ENCODE assay signal across 23 mouse cellular contexts in genomic region chr17:45590410-45590809, GRCm38 (mm10). TPM values are rescaled to one million over a fixed set of nuclear protein-coding genes. Genes with fewer than 3 reads are reported as not detected.
DNase-seq lines count a peak whose midpoint lies in the region; ATAC-seq and TF ChIP-seq lines count a peak whose summit lies in the region.
"Had no signal": no experiment of that assay in that cellular context is flagged by ENCODE, and none has a peak within 500 bp of the region (broad histone marks: within the 10 kb centered on the region; RNA-seq: fewer than 3 reads in every experiment).

No protein-coding gene starts in this region.

- peaks cover 29% of the 10 kb centered on the region for H3K4me1 ChIP-seq in heart, adult 2 months (ENCODE audit: control insufficient read depth, insufficient read depth, low read length)
- peaks cover 12% of the 10 kb centered on the region for H3K4me1 ChIP-seq in neural tube, embryonic 11.5 days (ENCODE audit: control insufficient read depth, insufficient read depth, low read length)
- peaks cover 41% of the 10 kb centered on the region for H3K4me1 ChIP-seq in neural tube, embryonic 15.5 days
- peaks cover 36% of the 10 kb centered on the region for H3K4me1 ChIP-seq in thymus, adult 2 months (replicated peaks; ENCODE audit: control insufficient read depth, insufficient read depth, low read length)

- H3K9me3 ChIP-seq in neural tube, embryonic 11.5 days (ENCODE audit: control insufficient read depth, low read length) = no peaks in the 10 kb centered on the region
- no peaks in the 10 kb centered on the region for H3K9me3 ChIP-seq in neural tube, embryonic 15.5 days (replicated peaks)
- H3K9me3 ChIP-seq: forebrain, embryonic 12.5 days; hindbrain, embryonic 15.5 days; stomach, embryonic 15.5 days had no signal

- H3K27ac ChIP-seq in heart, adult 2 months = 0 out of 2 replicates have a peak overlapping the region, but pooled peaks have one; percentile 81
- H3K27ac ChIP-seq in neural tube, embryonic 11.5 days (ENCODE audit: low read depth, low read length) = no peak overlapping the region
- no peak overlapping the region for H3K27ac ChIP-seq in neural tube, embryonic 15.5 days (replicated peaks)
- no peak overlapping the region for H3K27ac ChIP-seq in thymus, adult 2 months (ENCODE audit: control insufficient read depth, insufficient read depth, low read length)
- H3K27ac ChIP-seq: forebrain, embryonic 12.5 days; hindbrain, embryonic 15.5 days; liver, embryonic 14.5 days; stomach, embryonic 15.5 days had no signal

- no peak overlapping the region for H3K4me2 ChIP-seq in neural tube, embryonic 11.5 days (ENCODE audit: low read depth)
- H3K4me2 ChIP-seq in neural tube, embryonic 15.5 days = no peak overlapping the region
- H3K4me2 ChIP-seq in myocyte (ENCODE audit: low read depth) = peak overlapping the region; percentile 88
- H3K4me2 ChIP-seq: forebrain, embryonic 12.5 days; heart, embryonic 11.5 days; hindbrain, embryonic 15.5 days; stomach, embryonic 15.5 days had no signal

- H3K79me2 ChIP-seq in heart, adult 2 months (replicated peaks; ENCODE audit: control insufficient read depth, insufficient read depth, low read length) = no peaks in the 10 kb centered on the region
- H3K79me2 ChIP-seq in myocyte (ENCODE audit: control insufficient read depth, insufficient read depth) = peaks cover 58% of the 10 kb centered on the region

- no peaks in the 10 kb centered on the region for H3K27me3 ChIP-seq in heart, adult 2 months (ENCODE audit: control insufficient read depth, insufficient read depth, low read length)
- H3K27me3 ChIP-seq in neural tube, embryonic 11.5 days (ENCODE audit: control insufficient read depth, insufficient read depth, low read length) = no peaks in the 10 kb centered on the region; the same call in 1 of the 2 replicates
- H3K27me3 ChIP-seq in neural tube, embryonic 15.5 days (replicated peaks) = peaks cover 4% of the 10 kb centered on the region; the same call in 1 of the 2 replicates
- no peaks in the 10 kb centered on the region for H3K27me3 ChIP-seq in myocyte (ENCODE audit: control insufficient read depth, insufficient read depth, insufficient read length)
- no peaks in the 10 kb centered on the region for H3K27me3 ChIP-seq in thymus, adult 2 months (ENCODE audit: control insufficient read depth, insufficient read depth, low read length)
- H3K27me3 ChIP-seq: hindbrain, embryonic 15.5 days; stomach, embryonic 15.5 days had no signal

- TF ChIP-seq CTCF in heart, adult 2 months (IDR thresholded peaks at IDR 0.05) = no peak
- no peak for TF ChIP-seq CTCF in thymus, adult 2 months (IDR thresholded peaks at IDR 0.05; ENCODE audit: borderline replicate concordance, control insufficient read depth, extremely low read depth, insufficient read depth, low read length, poor library complexity)

- DNase-seq in adrenal gland, adult 2 months = peak; percentile 15
- DNase-seq in adrenal gland, adult 8-10 months = no peak
- no peak for DNase-seq in heart, adult 2 months
- no peak for DNase-seq in heart, postnatal 36 days
- no peak for DNase-seq in neural tube, embryonic 11.5 days (ENCODE audit: low spot score)
- DNase-seq in thymus, adult 2 months = no peak
- DNase-seq: gastrocnemius, postnatal 36 days; heart, postnatal 14 days; left cerebral cortex, postnatal 4 days; lung, postnatal 14 days; spleen, adult 18-20 months; thymus, postnatal 25 days had no signal

- intact Hi-C loops in heart, adult 2 months (cut with DNase I) = no loop called here
- intact Hi-C loops in heart, postnatal 36 days (cut with DNase I) = no loop called here

- ATAC-seq in neural tube, embryonic 11.5 days (ENCODE audit: insufficient read depth, low FRiP score, low TSS enrichment) = no peak
- ATAC-seq in neural tube, embryonic 15.5 days (ENCODE audit: low FRiP score) = no peak
- ATAC-seq: intestine, postnatal 0 days; midbrain, embryonic 16.5 days had no signal

- WGBS in heart, adult 2 months = 85% methylated on average over 6 of the region's 6 CpGs
- WGBS in neural tube, embryonic 11.5 days = 83% methylated on average over 6 of the region's 6 CpGs
- 87% methylated on average over 6 of the region's 6 CpGs for WGBS in neural tube, embryonic 15.5 days
- 95% methylated on average over 6 of the region's 6 CpGs for WGBS in thymus, adult 2 months

- no peak overlapping the region for H3K4me3 ChIP-seq in heart, adult 2 months
- no peak overlapping the region for H3K4me3 ChIP-seq in neural tube, embryonic 11.5 days (ENCODE audit: low read depth, low read length)
- H3K4me3 ChIP-seq in neural tube, embryonic 15.5 days (replicated peaks) = no peak overlapping the region
- peak overlapping the region; percentile 80 for H3K4me3 ChIP-seq in myocyte
- H3K4me3 ChIP-seq in thymus, adult 2 months (ENCODE audit: control insufficient read depth, insufficient read depth, low read length) = no peak overlapping the region
- H3K4me3 ChIP-seq: forebrain, embryonic 12.5 days; hindbrain, embryonic 15.5 days; megakaryocyte, embryonic 14.5 days; stomach, embryonic 15.5 days had no signal

- H3ac ChIP-seq in myocyte (ENCODE audit: control insufficient read depth, insufficient read length) = no peak overlapping the region

- no peak overlapping the region for H3K9ac ChIP-seq in heart, adult 2 months (ENCODE audit: low read depth, low read length)
- H3K9ac ChIP-seq in neural tube, embryonic 11.5 days (ENCODE audit: low read length) = peak overlapping the region; percentile 3; the same call in 1 of the 2 replicates
- no peak overlapping the region for H3K9ac ChIP-seq in neural tube, embryonic 15.5 days (replicated peaks)
- H3K9ac ChIP-seq: forebrain, embryonic 12.5 days; hindbrain, embryonic 15.5 days; liver, embryonic 14.5 days; stomach, embryonic 15.5 days had no signal

- TF ChIP-seq EP300 in heart, adult 2 months (IDR thresholded peaks at IDR 0.05; ENCODE audit: insufficient read depth, low read depth, low read length) = no peak

- no peak for TF ChIP-seq POLR2A in heart, adult 2 months (IDR thresholded peaks at IDR 0.05; ENCODE audit: insufficient read depth, low read depth, low read length)
- no peak for TF ChIP-seq POLR2A in myocyte (IDR thresholded peaks at IDR 0.05; ENCODE audit: insufficient read length, low read depth)
- TF ChIP-seq POLR2A in thymus, adult 2 months (IDR thresholded peaks at IDR 0.05; ENCODE audit: control insufficient read depth, extremely low read depth, insufficient read depth, low read length, poor library complexity) = no peak

- H3K36me3 ChIP-seq in heart, adult 2 months (ENCODE audit: control insufficient read depth, insufficient read depth, low read length) = peaks cover 5% of the 10 kb centered on the region; the same call in 1 of the 2 replicates
- H3K36me3 ChIP-seq in neural tube, embryonic 11.5 days (ENCODE audit: control insufficient read depth, insufficient read depth, low read length) = no peaks in the 10 kb centered on the region
- 0 out of 2 replicates have a peak, but pooled peaks cover 4% of the 10 kb centered on the region for H3K36me3 ChIP-seq in neural tube, embryonic 15.5 days
- H3K36me3 ChIP-seq in myocyte (ENCODE audit: control insufficient read depth, insufficient read depth) = peaks cover 51% of the 10 kb centered on the region
- peaks cover 11% of the 10 kb centered on the region for H3K36me3 ChIP-seq in thymus, adult 2 months (ENCODE audit: control insufficient read depth, insufficient read depth, low read length)
- H3K36me3 ChIP-seq: hindbrain, embryonic 15.5 days had no signal

RNA-seq across cellular contexts. Expression of gene Slc29a1, which starts 9.0 kb away (rescaled TPM):
- total RNA-seq in adrenal gland, adult 2 months (2021) = 100 to 1,000 TPM; 104 to 197 TPM
- 288 and 410 TPM in 2 replicates for polyA plus RNA-seq in adrenal gland, adult 2 months (2012; rRNA removed)
- 100 to 1,000 TPM; 145 to 174 (median 158) TPM for total RNA-seq in adrenal gland, adult 8-10 months (2022)
- total RNA-seq in heart, adult 2 months (2021) = 10 to 100 TPM; 80.3 to 84.6 TPM
- polyA plus RNA-seq in heart, adult 2 months (2012; rRNA removed) = 160 and 184 TPM in 2 replicates
- total RNA-seq in heart, postnatal 36 days (2021) = 10 to 100 TPM; 66.7 to 73.5 TPM
- polyA plus RNA-seq in neural tube, embryonic 11.5 days (2014; fragmentation: Nextera tagmentation; extraction: Ambion mirVana) = 44.1 and 48.7 TPM in 2 replicates
- polyA plus RNA-seq in neural tube, embryonic 15.5 days (2015; fragmentation: Nextera tagmentation; extraction: Ambion mirVana) = 42.8 and 77.5 TPM in 2 replicates
- 913 TPM for polyA plus RNA-seq in myocyte (2012; fragmentation: generic; extraction: Trizol)
- polyA plus RNA-seq in thymus, adult 2 months (2012; rRNA removed) = 358 and 385 TPM in 2 replicates

RNA-seq across cellular contexts. Expression of gene Mymx, which starts 11.5 kb away (rescaled TPM):
- total RNA-seq in adrenal gland, adult 2 months (2021) = not detected
- polyA plus RNA-seq in adrenal gland, adult 2 months (2012; rRNA removed) = 0.18 and 0.55 TPM in 2 replicates
- under 1 TPM in 2 of 4 experiments, not detected in 2; 0.32 to 0.38 TPM for total RNA-seq in adrenal gland, adult 8-10 months (2022)
- total RNA-seq in heart, adult 2 months (2021) = not detected
- not detected in 2 replicates for polyA plus RNA-seq in heart, adult 2 months (2012; rRNA removed)
- not detected for total RNA-seq in heart, postnatal 36 days (2021)
- polyA plus RNA-seq in neural tube, embryonic 11.5 days (2014; fragmentation: Nextera tagmentation; extraction: Ambion mirVana) = 4.8 and 5.3 TPM in 2 replicates
- 1.5 and 1.6 TPM in 2 replicates for polyA plus RNA-seq in neural tube, embryonic 15.5 days (2015; fragmentation: Nextera tagmentation; extraction: Ambion mirVana)
- 576 TPM for polyA plus RNA-seq in myocyte (2012; fragmentation: generic; extraction: Trizol)
- 0.61 and 1.3 TPM in 2 replicates for polyA plus RNA-seq in thymus, adult 2 months (2012; rRNA removed)
- total RNA-seq: heart, postnatal 14 days; layer of hippocampus, postnatal 25 days; left cerebral cortex, postnatal 4 days had no signal
- polyA plus RNA-seq: heart, embryonic 11.5 days; hindbrain, embryonic 15.5 days; liver, embryonic 14.5 days; midbrain, embryonic 16.5 days had no signal

RNA-seq across cellular contexts. Expression of gene Hsp90ab1, which starts 17.3 kb away (rescaled TPM):
- 1,000 to 10,000 TPM; 1,973 to 2,851 TPM for total RNA-seq in adrenal gland, adult 2 months (2021)
- polyA plus RNA-seq in adrenal gland, adult 2 months (2012; rRNA removed) = 197 and 291 TPM in 2 replicates
- total RNA-seq in adrenal gland, adult 8-10 months (2022) = 1,000 to 10,000 TPM; 1,432 to 3,205 (median 1,905) TPM
- total RNA-seq in heart, adult 2 months (2021) = 1,000 to 10,000 TPM; 1,183 to 1,319 TPM
- 464 and 736 TPM in 2 replicates for polyA plus RNA-seq in heart, adult 2 months (2012; rRNA removed)
- 1,000 to 10,000 TPM; 1,126 to 1,337 TPM for total RNA-seq in heart, postnatal 36 days (2021)
- polyA plus RNA-seq in neural tube, embryonic 11.5 days (2014; fragmentation: Nextera tagmentation; extraction: Ambion mirVana) = 1,725 and 1,823 TPM in 2 replicates
- polyA plus RNA-seq in neural tube, embryonic 15.5 days (2015; fragmentation: Nextera tagmentation; extraction: Ambion mirVana) = 1,466 and 1,575 TPM in 2 replicates
- polyA plus RNA-seq in myocyte (2012; fragmentation: generic; extraction: Trizol) = 1,606 TPM
- polyA plus RNA-seq in thymus, adult 2 months (2012; rRNA removed) = 455 and 506 TPM in 2 replicates

RNA-seq across cellular contexts. Expression of gene Slc35b2, which starts 26.7 kb away (rescaled TPM):
- 10 to 100 TPM; 43.6 to 59.7 TPM for total RNA-seq in adrenal gland, adult 2 months (2021)
- polyA plus RNA-seq in adrenal gland, adult 2 months (2012; rRNA removed) = 167 and 198 TPM in 2 replicates
- 10 to 100 TPM; 51.7 to 68.9 (median 61.0) TPM for total RNA-seq in adrenal gland, adult 8-10 months (2022)
- 10 to 100 TPM; 23.4 to 24.0 TPM for total RNA-seq in heart, adult 2 months (2021)
- polyA plus RNA-seq in heart, adult 2 months (2012; rRNA removed) = 45.1 and 49.2 TPM in 2 replicates
- 10 to 100 TPM; 27.6 to 32.7 TPM for total RNA-seq in heart, postnatal 36 days (2021)
- polyA plus RNA-seq in neural tube, embryonic 11.5 days (2014; fragmentation: Nextera tagmentation; extraction: Ambion mirVana) = 101 and 106 TPM in 2 replicates
- 86.3 and 99.5 TPM in 2 replicates for polyA plus RNA-seq in neural tube, embryonic 15.5 days (2015; fragmentation: Nextera tagmentation; extraction: Ambion mirVana)
- polyA plus RNA-seq in myocyte (2012; fragmentation: generic; extraction: Trizol) = 80.1 TPM
- polyA plus RNA-seq in thymus, adult 2 months (2012; rRNA removed) = 135 and 137 TPM in 2 replicates

RNA-seq across cellular contexts. Expression of gene Nfkbie, which starts 34.9 kb away (rescaled TPM):
- 1 to 10 TPM; 3.0 to 5.6 TPM for total RNA-seq in adrenal gland, adult 2 months (2021)
- polyA plus RNA-seq in adrenal gland, adult 2 months (2012; rRNA removed) = 5.2 and 6.4 TPM in 2 replicates
- 1 to 10 TPM; 4.2 to 6.4 (median 5.6) TPM for total RNA-seq in adrenal gland, adult 8-10 months (2022)
- 1 to 10 TPM; 1.1 TPM for total RNA-seq in heart, adult 2 months (2021)
- polyA plus RNA-seq in heart, adult 2 months (2012; rRNA removed) = 1.6 and 2.2 TPM in 2 replicates
- total RNA-seq in heart, postnatal 36 days (2021) = 1 to 10 TPM; 1.4 to 1.5 TPM
- polyA plus RNA-seq in neural tube, embryonic 11.5 days (2014; fragmentation: Nextera tagmentation; extraction: Ambion mirVana) = 6.9 and 7.0 TPM in 2 replicates
- 4.8 and 10.1 TPM in 2 replicates for polyA plus RNA-seq in neural tube, embryonic 15.5 days (2015; fragmentation: Nextera tagmentation; extraction: Ambion mirVana)
- 7.3 TPM for polyA plus RNA-seq in myocyte (2012; fragmentation: generic; extraction: Trizol)
- 64.5 and 77.4 TPM in 2 replicates for polyA plus RNA-seq in thymus, adult 2 months (2012; rRNA removed)

Comparison
In these comparisons a context has a peak if more than half of its experiments do, and no peak if none do; other contexts are left out.
1. RNA of gene Mymx, which starts 11.5 kb away (polyA plus RNA-seq): 576 TPM in myocyte (single experiment); 4.8 to 5.3 TPM in neural tube, embryonic 11.5 days, 1.5 to 1.6 TPM in neural tube, embryonic 15.5 days, 0.61 to 1.3 TPM in thymus, adult 2 months, 0.18 to 0.55 TPM in adrenal gland, adult 2 months and not detected in heart, adult 2 months; every median in the first group is over 10 times any median in the second.